Mouse (Mus musculus): ENCODE measurements around the gene Hoxb6.

Gene Hoxb6

DNA sequence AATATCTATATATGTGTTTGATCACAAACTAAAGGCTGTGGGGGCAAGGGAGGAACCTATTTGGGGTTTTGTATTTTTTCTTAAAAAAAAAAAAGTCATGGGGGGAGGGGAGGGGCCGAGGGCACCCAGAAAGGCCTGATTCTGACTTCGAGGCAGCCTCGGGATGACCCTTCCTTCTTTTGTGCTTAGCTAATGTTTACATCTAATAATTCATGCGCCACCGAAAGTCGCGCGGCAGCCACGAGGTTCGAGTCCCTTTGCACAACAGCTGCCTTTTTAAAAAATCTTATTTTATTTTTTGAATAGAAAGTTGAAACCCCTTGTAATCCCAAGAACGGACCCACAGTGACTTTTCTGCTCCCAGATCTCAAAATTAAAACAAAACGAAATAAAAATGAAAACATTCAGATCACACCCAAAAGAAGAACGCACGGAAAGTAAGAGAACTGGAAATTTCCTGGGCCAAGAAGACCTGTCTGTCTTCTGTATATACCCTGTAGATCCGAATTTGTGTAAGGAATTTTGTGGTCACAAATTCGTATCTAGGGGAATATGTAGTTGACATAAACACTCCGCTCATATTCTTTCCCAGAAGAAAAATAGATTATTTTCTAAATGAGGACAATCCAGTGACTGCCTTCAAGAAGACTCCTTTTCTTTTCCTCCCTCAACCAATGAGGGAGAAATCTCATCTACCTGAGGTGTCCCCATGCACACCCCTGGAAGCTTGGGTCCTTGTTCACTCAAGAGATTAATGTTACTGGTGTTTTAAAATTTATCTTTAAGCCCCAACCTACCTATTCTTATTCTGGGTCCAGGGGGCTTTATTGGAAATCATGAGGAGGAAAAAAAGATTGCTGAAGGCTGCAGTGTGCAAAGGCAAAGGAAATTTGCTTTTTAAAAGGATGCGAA, 24.7 kb downstream of the Hoxb6 start:
- DNase-seq (ENCODE audit: low spot score in 2 of 2) = no peak

DNA sequence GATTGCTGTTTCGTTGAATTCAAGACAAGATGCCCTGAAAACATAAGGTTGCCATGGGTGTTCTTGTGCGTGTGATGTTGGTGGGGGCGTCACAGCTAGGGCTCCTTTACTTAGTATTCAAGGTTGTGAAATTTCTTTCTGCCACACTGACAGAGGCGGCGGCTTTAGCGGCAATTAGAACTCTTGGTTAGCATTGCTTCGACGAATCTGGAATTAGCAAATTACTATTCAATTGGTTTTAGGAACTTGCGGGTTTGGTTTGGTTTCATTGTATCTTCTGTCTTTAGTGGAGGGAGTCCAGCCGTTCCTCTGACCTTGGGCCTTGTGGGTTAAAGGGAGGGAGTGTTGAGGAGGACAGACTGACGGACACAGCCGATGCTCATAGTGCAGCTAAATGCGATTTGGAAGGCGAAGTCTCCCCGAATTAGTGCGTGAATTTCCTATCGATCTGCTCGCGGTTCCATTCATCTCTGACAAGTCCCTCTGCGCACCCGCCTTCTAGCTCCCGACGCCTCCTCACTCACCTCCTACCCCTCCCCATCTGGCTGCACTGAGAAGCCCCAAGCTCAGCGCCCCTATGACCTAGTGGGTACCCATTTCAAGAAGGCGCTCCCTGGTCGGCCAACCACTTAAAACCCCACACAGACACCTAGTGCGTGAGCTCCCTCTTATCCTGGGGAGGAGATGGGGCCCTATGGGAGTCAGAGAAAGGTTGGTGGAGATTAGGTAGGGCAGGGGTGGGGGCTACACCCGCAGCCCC, 25.5 kb downstream of the Hoxb6 start, which contains the start of gene Hoxb4:
Gene Hoxb4 (plus strand): TSS at position 660 of the 760 bp plus-strand sequence.
- no peak for DNase-seq (ENCODE audit: low spot score in 2 of 2)

DNA sequence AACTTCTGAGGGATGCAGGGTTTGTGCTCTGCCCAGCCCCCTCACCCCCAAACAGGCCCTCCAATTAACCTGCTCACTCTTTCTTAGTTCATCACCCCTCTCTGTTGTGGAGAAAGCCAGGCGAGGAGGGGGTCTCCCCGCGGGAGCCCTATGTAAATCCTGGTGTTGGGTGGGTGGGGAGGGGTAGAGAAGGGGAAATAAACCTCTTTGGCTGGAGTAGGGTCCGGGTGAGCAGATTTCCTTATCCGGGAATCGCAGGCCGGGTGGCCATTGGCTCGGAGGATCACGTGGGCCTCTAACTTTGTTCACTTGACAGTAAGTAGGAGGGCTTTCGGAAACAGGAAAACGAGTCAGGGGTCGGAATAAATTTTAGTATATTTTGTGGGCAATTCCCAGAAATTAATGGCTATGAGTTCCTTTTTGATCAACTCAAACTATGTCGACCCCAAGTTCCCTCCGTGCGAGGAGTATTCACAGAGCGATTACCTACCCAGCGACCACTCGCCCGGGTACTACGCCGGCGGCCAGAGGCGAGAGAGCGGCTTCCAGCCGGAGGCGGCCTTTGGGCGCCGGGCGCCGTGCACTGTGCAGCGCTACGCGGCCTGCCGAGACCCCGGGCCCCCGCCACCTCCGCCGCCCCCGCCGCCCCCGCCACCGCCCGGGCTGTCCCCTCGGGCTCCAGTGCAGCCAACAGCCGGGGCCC, 26.2 kb downstream of the Hoxb6 start:
- no peak for DNase-seq (ENCODE audit: low spot score in 2 of 2)

DNA sequence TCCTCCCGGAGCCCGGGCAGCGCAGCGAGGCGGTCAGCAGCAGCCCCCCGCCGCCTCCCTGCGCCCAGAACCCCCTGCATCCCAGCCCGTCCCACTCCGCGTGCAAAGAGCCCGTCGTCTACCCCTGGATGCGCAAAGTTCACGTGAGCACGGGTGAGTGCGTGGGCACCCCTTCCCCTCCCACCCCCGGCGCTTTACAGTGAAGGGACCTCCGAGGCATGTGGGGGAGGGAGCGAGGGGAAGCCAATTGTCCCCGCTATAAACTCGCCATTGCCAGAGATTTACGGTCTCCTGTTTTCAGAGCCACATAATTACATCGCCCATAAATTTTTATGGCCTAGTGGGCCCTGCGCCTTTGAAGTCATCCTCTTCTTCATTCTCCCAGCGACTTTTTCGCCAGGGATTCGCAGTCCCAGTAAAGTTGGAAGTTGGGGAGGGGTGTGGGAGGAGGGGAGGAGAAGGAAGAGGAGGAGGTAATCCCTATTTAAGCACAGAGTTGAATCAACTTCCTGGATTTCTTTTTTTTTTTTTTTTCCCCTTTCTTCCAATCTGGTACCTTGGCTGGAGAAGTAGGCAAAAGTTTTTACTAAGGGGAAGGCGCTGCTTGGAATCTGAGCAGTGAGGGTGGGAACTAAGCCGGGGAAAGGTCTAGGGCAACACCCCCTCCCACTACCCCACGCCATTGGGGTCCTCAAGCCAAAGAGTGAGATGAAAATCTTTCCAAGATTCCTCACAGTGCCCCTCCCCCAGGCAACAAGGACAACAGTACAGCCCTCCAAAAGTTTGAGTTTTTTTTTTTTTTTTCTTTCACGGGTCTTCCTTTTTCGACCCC, 27.0 kb downstream of the Hoxb6 start:
- DNase-seq (ENCODE audit: low spot score in 2 of 2) = no peak

DNA sequence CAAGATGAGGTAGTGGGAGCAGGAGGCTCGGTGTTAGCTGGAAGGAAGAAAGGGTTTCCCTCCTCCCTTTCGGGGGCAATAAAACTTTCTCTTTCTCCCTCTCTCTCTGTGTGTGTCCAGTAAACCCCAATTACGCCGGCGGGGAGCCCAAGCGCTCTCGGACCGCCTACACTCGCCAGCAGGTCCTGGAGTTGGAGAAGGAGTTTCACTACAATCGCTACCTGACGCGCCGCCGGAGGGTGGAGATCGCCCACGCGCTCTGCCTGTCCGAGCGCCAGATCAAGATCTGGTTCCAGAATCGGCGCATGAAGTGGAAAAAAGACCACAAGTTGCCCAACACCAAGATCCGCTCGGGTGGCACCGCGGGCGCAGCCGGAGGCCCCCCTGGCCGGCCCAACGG, 27.6 kb downstream of the Hoxb6 start:
- peak in 1 of 2 experiments; percentile 62 for DNase-seq (ENCODE audit: low spot score in 2 of 2)

DNA sequence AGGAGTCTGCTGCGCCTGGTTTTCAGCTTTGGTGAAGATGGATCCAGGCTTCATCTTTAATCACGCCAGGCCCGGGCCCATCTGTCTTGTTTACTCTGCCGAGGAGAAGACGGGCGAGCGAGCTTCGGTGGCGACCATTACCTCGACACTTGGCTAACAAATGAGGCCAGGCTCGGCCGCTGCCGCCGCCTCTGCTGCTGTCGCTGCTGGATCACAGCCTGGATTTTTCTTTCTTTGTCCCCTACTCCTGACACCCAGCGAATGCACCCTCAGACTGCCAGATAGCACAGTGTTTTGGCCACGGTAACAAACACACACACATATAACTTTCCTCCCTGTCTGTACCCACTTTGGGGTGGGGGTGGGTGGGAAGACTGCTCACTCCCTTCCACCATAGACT, 28.4 kb downstream of the Hoxb6 start:
- DNase-seq (ENCODE audit: low spot score in 2 of 2) = no peak

DNA sequence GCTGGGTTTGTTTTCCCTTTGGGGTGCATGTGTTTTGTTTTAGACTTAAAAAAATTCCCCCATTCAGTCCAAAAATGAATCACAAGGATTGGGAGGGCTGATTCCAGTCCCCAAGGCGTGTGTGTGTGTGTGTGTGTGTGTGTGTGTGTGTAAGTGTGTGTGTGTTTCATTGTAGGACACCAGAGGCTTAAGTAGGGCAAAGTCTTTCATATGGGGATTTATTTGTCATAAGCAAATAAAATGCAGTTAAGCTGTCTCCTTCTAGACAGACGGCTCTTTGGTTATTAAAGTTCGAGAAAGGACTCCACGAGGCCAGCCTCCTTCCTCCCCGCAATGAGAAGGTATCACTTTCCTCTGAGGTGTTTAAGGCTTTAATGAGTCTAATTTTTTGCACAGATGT, 29.6 kb downstream of the Hoxb6 start:
- no peak for DNase-seq (ENCODE audit: low spot score in 2 of 2)

DNA sequence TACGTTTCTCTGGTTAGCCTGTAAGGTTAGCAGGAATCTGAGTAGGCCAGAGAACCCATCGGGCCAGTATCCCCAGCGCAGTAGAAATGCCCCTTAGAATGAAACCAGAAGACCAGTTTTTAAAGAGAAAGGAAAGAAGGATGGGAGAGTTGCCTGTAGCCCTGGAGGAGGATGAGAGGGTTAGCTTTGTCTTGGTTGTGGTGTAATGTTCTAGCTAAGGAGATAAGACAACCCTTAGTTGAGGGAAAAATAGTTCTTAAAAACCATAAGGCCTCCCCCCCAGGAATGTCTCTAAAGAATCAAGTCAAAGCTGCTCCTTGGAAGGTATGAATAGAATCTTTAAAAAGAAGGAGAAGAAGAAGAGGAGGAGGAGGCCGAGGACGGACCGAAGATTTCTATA, 30.5 kb downstream of the Hoxb6 start:
- no peak for DNase-seq (ENCODE audit: low spot score in 2 of 2)

DNA sequence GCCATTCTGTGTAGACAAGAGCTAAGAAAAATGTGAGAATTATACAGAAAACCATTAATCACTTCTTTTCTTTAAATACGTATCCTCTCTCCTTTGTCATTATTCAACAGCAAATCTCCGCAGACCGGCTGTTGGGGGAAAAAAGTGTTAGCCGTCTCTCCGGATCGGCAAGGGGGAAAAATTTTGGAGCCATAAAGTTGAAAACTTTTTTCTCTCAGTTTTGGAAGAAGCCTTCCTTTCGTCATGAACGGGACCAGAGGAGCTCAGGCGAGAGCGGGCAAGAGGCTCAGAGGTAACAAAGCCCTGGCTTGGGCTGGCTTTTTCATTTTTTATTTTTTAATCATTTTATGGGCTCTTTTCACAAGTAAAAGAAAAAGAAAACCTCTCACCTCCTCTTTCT, 30.9 kb downstream of the Hoxb6 start, which contains the start of gene Hoxb3:
Gene Hoxb3 (plus strand): TSS at position 173 of the 400 bp plus-strand sequence.
- no peak for DNase-seq (ENCODE audit: low spot score in 2 of 2)

DNA sequence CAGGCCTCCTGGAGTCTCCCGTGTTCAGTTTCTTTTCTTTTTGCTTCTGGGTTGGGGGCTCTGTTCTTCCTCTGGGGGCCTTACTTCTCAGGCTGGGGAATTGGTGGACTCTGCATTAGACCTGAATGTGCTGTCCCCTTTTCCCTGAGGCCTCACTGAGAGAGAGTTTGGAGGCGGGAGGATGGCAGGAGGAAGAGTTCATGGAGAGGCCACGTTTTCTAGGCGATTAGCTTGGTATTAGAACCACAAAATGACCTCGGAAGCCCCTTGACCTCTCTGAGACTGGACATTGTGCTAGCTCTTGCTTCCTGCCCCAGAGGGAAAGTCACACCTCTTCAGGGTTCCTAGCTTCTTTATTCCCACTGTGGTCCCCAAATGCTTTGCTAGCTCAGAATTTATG, 31.8 kb downstream of the Hoxb6 start:
- DNase-seq (ENCODE audit: low spot score in 2 of 2) = no peak

DNA sequence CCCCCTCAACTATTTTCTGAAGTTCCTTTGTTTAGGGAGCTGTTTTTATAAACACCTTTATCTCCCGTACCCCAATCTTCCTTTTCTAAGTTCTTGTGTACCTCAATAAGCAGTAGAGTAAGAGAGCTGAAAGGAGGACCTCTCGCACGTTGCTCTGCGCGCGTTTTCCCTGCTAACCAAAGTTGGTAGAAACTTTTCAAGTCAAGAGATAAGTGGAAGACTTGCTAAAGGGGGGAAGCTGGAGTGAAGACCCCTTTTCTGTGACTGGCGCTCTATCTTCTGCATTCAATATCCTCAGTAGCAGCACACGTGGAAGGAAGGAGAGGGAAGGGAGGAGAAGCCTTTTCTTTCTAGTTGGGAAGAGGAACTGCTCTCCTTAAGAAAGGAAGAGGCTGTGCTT, 32.7 kb downstream of the Hoxb6 start:
- no peak for DNase-seq (ENCODE audit: low spot score in 2 of 2)

DNA sequence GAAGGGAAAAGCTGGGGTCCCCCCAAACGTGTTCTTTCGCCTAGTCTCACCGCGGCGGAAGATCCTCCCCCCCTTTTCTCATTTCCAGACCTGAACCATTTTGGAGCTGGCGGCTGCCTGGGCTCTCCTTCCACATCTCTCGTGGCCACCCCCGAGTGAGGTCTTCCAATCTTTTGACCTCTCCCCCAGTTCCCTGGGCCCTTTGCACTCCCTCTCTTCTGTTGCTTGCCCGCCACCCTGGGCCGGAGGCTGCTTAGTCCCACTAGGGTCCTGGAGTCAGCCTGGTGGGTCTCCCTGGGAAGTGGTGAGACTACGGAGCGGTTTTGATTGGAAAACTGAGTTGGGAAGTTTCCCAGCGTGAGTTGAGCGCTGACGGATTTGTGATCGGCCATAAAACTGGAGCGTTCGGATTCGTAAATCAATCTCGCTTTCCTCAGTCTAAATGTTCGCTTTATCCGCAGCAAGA, 33.5 kb downstream of the Hoxb6 start:
- DNase-seq (ENCODE audit: low spot score in 2 of 2) = no peak

DNA sequence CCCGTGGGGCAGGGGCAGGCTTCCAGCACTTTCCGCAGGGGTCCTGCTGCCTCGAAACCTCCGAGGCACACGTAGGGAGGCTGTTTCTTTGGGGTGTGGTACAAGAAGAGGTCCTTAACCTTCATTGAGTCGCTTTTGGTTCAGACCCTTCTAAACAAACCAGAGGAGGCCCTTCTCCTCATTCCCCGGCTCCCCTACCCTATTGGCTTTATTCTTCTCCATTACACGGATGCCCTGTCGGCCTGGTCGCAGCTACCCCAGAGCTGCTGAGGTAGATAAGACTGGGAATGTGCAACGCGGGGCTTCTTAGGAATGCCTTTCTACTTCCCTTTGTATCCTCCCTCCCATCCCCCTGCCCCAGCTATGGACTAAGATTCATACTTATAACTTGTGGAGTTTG, 34.4 kb downstream of the Hoxb6 start:
- no peak for DNase-seq (ENCODE audit: low spot score in 2 of 2)

DNA sequence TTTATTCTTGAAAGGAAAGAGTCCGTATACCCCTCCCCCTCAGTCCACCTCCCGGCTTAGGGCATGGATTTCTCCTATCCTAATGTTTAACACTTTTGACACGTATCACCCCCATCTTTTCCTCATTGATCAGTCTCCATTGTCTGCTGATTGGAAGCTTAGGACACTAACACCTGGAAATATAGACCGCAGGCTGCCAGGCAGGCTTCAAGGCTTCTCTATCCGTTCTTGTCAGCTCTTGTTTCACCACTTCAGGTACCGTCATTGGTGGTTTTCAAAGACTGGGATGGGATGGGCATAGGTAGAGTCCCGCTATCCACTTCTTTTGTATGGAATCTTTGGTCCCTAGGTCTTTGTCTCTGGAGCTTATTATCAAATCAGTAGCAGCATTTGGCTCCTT, 34.8 kb downstream of the Hoxb6 start:
- no peak for DNase-seq (ENCODE audit: low spot score in 2 of 2)

DNA sequence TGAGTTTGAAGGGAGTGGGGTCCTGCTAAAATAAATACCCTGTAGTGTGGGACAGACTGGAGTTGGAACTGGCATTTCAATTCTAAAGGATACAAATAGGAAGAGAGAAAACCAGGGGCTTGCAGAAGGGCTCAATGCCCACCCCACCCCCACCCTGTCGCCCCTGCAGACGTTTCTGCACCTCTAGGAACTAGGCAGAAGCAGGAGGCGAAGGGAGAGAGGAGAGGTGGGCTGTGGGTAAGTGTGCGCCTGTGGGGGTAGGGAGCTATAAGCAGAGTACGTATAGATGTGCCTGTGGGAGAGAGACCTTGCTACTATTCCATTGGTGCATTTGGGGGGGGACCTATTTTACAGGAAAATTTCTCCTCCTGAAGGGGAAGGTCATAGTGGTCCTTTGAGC, 35.5 kb downstream of the Hoxb6 start:
- DNase-seq (ENCODE audit: low spot score in 2 of 2) = no peak

DNA sequence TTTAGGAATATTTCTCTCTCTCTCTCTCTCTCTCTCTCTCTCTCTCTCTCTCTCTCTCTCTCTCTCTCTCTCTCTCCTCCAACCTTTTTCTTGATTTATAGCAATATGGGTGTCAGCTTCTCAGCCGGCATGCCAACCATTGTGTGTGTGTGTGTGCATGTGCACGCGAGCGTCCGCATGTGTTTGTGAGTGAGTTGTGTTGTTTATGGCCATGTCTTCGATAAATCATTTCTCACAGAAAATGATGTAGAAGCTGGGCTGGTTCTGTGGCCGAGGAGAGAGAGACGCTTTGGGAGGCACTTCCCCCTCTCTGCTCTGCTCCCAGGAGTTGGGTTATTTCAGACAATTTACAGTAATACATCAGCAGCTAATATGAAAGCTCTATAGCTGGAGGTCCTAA, 36.3 kb downstream of the Hoxb6 start:
- DNase-seq (ENCODE audit: low spot score in 2 of 2) = no peak

DNA sequence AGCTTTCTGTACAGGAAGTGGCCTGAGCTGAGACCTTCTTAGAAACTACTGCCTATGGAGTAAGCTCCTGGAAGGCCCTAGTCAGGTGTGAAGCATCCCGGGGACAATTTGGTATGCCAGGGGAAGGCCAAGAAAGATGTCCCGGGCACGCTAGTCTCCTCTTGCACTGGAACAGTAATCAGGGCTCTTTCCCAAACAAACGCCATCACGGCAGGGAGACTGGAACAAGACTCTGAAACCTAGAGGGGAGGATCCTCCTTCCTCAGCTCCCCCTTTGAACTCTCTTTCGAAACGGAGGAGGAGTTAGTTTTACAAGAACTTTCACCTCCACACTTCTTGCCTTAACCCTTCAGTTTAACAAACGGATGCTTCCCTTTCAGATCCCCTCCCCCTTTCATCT, 39.8 kb downstream of the Hoxb6 start:
- DNase-seq (ENCODE audit: low spot score in 2 of 2) = no peak

DNA sequence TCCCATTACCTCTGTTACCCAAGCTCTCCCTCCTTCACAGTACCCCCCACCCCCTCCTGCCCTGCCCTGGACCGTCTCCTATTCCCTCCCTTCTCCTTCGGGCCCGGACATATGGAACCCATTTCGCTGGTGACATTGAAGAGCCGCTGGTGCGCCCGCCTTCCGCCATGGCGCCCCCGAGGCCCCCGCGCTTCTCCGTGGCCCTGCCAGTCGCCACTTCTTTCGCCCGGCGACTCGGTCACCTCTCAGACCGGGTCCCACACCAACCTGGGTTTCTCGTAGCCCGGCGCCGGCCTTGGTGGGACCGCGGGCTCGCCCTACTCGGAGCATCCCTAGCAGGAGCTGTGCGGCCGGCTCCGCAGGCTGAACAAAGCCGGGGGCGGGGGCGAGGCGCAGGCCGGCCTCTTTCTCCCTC, 40.3 kb downstream of the Hoxb6 start:
- no peak for DNase-seq (ENCODE audit: low spot score in 2 of 2)

DNA sequence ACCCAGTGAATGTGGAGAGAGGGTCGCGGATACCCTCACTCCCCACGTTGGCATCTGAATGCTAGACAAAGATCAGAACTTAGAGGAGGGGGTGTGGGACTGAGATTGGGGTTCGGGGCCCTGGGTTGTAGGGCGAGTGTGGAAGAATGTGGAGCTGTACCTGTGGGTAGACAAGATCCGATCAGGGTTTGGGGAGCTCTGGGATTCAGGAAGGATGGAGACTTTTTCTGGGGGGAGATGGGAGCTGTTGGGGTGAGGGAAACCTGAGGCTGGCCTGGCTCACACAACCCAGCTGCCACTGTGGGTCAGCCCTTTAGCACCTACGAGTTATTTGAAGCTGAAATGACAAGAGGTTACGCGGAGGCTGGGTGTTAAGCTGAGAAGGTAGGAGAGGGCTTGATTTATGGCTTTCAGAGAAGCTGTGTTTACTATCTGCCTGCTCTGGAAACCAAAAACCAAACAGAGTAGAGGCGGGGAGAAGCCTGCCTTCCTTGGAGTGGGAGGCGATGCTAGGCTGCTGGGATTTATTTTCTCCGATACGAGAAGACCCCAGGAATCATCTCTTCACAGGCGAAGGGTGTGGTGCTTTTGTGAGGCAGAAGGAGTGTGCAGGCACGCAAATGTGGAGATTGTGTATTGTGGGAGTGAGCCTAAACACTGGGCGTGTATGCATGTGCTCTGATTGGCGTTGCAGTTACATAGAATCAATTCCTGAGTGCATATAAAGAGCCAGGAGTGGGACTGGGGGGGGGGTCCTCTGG, 41.1 kb downstream of the Hoxb6 start:
- no peak for DNase-seq (ENCODE audit: low spot score in 2 of 2)

DNA sequence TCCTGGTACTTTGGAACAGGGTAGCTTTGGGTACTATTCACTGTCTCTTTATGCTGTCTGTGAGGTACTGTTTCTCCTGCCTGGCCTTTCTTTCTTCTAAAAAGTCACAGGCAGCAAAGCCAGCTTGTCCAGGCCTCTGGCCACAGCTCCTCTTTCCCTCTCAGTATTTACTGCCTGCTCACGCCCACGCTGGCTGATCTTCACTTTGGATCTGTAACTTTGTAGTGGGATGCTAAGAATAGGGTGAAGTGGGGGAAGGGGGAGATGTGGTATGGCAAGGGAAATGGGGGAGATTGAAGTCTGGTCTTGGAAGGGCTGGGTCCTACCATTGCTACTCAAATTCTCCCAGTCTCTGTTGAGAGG, 41.7 kb downstream of the Hoxb6 start:
- DNase-seq (ENCODE audit: low spot score in 2 of 2) = no peak

DNA sequence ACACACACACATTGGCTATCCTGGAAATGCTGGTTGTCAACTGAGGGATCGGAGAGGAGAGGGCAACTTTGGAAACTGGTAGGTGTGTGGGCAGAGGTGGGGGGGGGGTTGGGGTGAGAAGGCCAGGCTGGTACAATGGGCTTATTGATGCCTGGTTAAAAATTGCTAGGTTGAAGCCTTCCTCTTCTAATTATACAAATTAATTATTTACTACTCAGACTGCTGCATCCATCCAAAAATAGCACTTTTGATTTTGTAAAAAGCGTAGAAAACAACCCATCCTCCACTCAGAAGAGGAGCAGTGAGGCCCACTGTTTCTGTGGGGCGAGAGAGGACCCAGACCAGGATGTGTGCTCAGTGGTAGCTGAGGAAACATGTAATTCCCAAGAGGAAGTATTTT, 42.7 kb downstream of the Hoxb6 start:
- DNase-seq (ENCODE audit: low spot score in 2 of 2) = no peak

Measured in spleen, postnatal 4 days (tissue).